Mouse (Mus musculus) ES-Bruce4 (cell line): ENCODE results near the gene Fam118b.

Source experiments
- CTCF ChIP-seq: IDR thresholded peaks from one replicate; pipeline ENCODE4 v1.8.1; 2011; ENCODE audit warnings: low read depth, low read length
- POLR2A ChIP-seq: IDR thresholded peaks from one replicate; pipeline ENCODE4 v1.8.1; 2011; ENCODE audit warnings: low read length; ENCODE audit not compliant: insufficient read depth

GRCm38 (mm10) chr9:35297791-35298190 lies 30.2 kb upstream of the Fam118b start:
- TF ChIP-seq POLR2A (no peak), CTCF (no peak)
